Mouse (Mus musculus): ENCODE data around the gene Pou1f1. TPM values are rescaled to one million over a fixed set of nuclear protein-coding genes. Genes with fewer than 3 reads are reported as not detected.

Gene Pou1f1
- polyA plus RNA-seq (2015; fragmentation: Nextera tagmentation; extraction: Ambion mirVana), result 0.09 TPM in 1 of 2 replicates, not detected in the other

DNA sequence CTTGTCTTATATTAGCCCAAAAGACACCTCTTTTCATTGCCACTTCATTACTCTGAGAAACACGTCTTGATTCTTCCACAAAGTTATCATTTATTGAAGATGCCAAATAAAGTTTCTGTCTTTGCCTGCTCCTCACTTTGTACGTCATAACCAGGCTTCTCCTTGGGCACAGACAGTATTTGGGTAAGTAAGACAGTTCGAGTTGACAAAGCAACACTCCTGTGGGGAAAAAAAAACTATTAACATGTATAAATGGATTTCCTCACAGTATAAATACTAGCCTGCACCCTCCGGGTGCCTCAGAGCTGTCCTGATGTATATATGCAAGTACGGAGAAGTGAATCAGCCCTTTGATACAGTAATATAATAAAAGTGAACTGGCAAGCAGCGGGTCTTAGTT, at the start of gene Pou1f1:
Pou1f1 (plus strand) TSS at position 301 of the 400 bp plus-strand sequence.
- Histone ChIP-seq H3K27ac (no peak within 1 kb of the TSS), H3K27me3 (no peaks in the 10 kb centered on the region), H3K36me3 (no peaks in the 10 kb centered on the region), H3K4me2 (no peak within 1 kb of the TSS), H3K4me3 (no peak within 1 kb of the TSS), H3K4me1 (replicated peaks) (no peaks in the 10 kb centered on the region), H3K9me3 (no peaks in the 10 kb centered on the region), H3K9ac (no peak within 1 kb of the TSS)
- no peak for ATAC-seq (ENCODE audit: low FRiP score)
- 82% methylated on average over 6 of the region's 6 CpGs for whole genome bisulfite sequencing

DNA sequence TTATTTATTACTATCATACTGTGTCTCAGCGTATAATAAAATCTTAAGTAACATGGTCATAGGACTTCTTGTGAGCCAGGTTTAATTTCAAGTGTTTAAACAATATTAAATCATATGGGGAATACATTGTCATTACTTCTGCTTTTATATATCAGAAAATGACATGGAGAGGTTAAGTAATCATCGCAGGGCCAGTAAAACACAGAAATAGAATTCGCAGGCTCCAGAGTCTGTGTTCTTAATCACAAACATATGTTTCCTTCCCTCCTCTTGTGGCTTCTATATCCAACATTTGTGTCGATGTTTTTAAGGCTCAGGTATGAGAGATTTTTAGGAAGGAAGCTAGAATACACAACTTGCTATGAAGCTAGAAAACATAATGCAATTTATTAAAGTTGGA, 49.7 kb upstream of the Pou1f1 start:
- WGBS, result 83% methylated on average over 4 of the region's 4 CpGs
- Histone ChIP-seq H3K9ac (no peak overlapping the region), H3K4me3 (no peak overlapping the region), H3K9me3 (no peaks in the 10 kb centered on the region), H3K4me1 (replicated peaks) (no peaks in the 10 kb centered on the region), H3K36me3 (no peaks in the 10 kb centered on the region), H3K27ac (no peak overlapping the region), H3K4me2 (no peak overlapping the region), H3K27me3 (no peaks in the 10 kb centered on the region)
- ATAC-seq (ENCODE audit: low FRiP score), result no peak

GRCm38 (mm10) chr16:65472472-65473001, 47.8 kb upstream of the Pou1f1 start:
- H3K9me3 ChIP-seq, result no peaks in the 10 kb centered on the region
- H3K27ac ChIP-seq, result no peak overlapping the region
- H3K9ac ChIP-seq, result no peak overlapping the region
- no peak overlapping the region for H3K4me2 ChIP-seq
- no peaks in the 10 kb centered on the region for H3K36me3 ChIP-seq
- H3K4me1 ChIP-seq (replicated peaks), result no peaks in the 10 kb centered on the region
- 0 out of 2 replicates have a peak, but pooled peaks have one; percentile 21 for ATAC-seq (ENCODE audit: low FRiP score)
- H3K27me3 ChIP-seq, result no peaks in the 10 kb centered on the region
- WGBS, result 27% methylated on average over 5 of the region's 5 CpGs
- H3K4me3 ChIP-seq, result no peak overlapping the region

DNA sequence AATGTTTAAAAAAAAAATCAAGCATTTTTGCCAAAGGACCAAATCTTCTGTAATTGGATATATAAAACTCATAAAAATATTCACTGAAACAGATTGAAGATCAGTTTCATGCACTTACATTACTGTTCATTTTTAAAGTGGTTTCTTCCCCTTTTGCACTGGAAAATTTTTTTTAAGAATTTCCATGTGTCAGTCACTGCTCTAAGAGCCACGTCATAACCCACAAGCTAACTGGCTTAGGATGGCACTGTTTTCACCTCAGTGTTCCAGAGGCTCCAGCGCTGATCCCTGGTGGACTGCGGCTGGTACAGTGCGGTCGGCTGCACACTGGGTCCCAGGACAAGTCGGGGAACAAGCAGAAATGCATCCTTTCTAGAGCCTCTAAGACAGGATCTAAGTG, 34.6 kb upstream of the Pou1f1 start:
- Histone ChIP-seq H3K4me2 (no peak overlapping the region), H3K27me3 (no peaks in the 10 kb centered on the region), H3K4me3 (no peak overlapping the region), H3K4me1 (replicated peaks) (no peaks in the 10 kb centered on the region), H3K27ac (no peak overlapping the region), H3K9ac (no peak overlapping the region), H3K9me3 (no peaks in the 10 kb centered on the region), H3K36me3 (no peaks in the 10 kb centered on the region)
- WGBS, result 90% methylated on average over 6 of the region's 6 CpGs
- ATAC-seq (ENCODE audit: low FRiP score), result no peak

DNA sequence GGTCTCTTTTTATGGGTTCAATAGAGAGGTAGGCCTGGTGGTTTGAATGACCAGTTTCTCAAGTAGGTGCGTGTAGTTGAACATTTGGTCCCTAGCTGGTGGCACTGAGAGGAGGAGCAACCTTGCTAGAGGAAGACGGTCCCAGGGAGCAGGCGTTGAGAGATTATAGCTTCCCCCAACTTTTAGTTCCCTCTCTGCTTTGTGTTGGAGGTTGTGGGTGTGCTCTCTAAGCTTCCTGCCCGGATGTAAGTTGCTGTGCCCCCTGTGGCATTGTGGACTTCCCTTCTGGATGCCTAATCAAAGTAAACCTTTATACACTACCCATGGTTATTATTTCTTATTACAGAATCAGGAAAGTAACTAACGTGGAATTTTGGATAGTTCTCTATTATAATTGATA, 24.3 kb upstream of the Pou1f1 start:
- Histone ChIP-seq H3K4me1 (replicated peaks) (no peaks in the 10 kb centered on the region), H3K4me3 (no peak overlapping the region), H3K27me3 (no peaks in the 10 kb centered on the region), H3K4me2 (no peak overlapping the region), H3K36me3 (no peaks in the 10 kb centered on the region), H3K27ac (no peak overlapping the region), H3K9ac (no peak overlapping the region), H3K9me3 (no peaks in the 10 kb centered on the region)
- 88% methylated on average over 5 of the region's 5 CpGs for WGBS
- ATAC-seq (ENCODE audit: low FRiP score), result no peak

DNA sequence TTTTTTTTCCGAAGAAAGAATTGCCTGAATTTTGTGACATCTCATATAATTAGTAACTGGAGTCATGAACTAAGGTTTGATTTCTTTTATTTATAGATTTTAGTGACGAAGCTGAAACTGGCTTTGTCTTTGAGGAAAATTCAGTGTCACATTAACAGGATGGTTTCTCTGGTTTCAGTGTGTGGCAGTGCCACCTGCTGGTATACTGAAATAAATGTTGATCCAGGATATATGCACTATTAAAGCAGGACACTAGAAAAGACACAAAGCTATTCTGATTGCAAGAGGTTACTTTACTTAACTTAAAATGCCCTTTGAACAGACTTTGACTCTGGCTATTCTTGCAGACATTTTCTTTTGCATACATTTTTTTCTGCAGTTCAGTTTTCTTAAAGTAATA, 23.3 kb upstream of the Pou1f1 start:
- 45% methylated on average over 2 of the region's 2 CpGs for WGBS
- Histone ChIP-seq H3K9me3 (no peaks in the 10 kb centered on the region), H3K9ac (no peak overlapping the region), H3K4me3 (no peak overlapping the region), H3K27ac (no peak overlapping the region), H3K4me2 (no peak overlapping the region), H3K36me3 (no peaks in the 10 kb centered on the region), H3K27me3 (no peaks in the 10 kb centered on the region), H3K4me1 (replicated peaks) (no peaks in the 10 kb centered on the region)
- no peak for ATAC-seq (ENCODE audit: low FRiP score)

DNA sequence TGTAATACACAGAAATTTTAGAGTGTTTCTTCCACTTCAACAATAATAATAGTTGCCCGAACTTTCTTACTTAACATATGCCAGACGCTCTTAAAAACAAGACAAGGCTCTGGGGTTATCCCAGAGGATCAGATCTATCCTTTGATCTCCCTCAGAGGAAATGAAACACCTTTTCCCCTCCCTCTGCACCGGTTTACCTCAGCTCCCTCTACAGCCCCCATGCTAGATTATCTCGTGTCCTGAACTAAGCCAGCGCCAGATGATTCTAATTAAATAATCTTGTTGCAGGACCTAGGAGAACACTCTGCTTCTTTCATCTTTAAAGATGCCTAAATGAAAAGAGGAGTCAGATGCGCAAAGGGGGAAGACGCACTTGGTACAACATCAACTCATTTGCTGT, 6.1 kb upstream of the Pou1f1 start:
- no peak overlapping the region for H3K9ac ChIP-seq
- ATAC-seq (ENCODE audit: low FRiP score), result no peak
- H3K4me3 ChIP-seq, result no peak overlapping the region
- no peak overlapping the region for H3K4me2 ChIP-seq
- H3K36me3 ChIP-seq, result no peaks in the 10 kb centered on the region
- no peak overlapping the region for H3K27ac ChIP-seq
- H3K27me3 ChIP-seq, result no peaks in the 10 kb centered on the region
- no peaks in the 10 kb centered on the region for H3K4me1 ChIP-seq (replicated peaks)
- WGBS, result 78% methylated on average over 7 of the region's 7 CpGs
- H3K9me3 ChIP-seq, result no peaks in the 10 kb centered on the region

- Histone ChIP-seq H3K27me3 (no peaks in the 10 kb centered on the region), H3K4me3 (no peak overlapping the region), H3K36me3 (no peaks in the 10 kb centered on the region), H3K27ac (no peak overlapping the region), H3K4me1 (replicated peaks) (no peaks in the 10 kb centered on the region), H3K4me2 (no peak overlapping the region), H3K9me3 (no peaks in the 10 kb centered on the region), H3K9ac (no peak overlapping the region)
- ATAC-seq (ENCODE audit: low FRiP score), result no peak
- WGBS, result 80% methylated on average over 2 of the region's 2 CpGs
These were observed 5.7 kb downstream of the Pou1f1 start for GRCm38 (mm10) chr16:65526004-65526403.

- Histone ChIP-seq H3K4me3 (no peak overlapping the region), H3K27ac (no peak overlapping the region), H3K9me3 (no peaks in the 10 kb centered on the region), H3K27me3 (no peaks in the 10 kb centered on the region), H3K36me3 (no peaks in the 10 kb centered on the region), H3K4me2 (no peak overlapping the region), H3K9ac (no peak overlapping the region), H3K4me1 (replicated peaks) (no peaks in the 10 kb centered on the region)
- WGBS, result 92% methylated on average over 5 of the region's 5 CpGs
- ATAC-seq (ENCODE audit: low FRiP score), result no peak
These were observed 6.4 kb downstream of the Pou1f1 start for GRCm38 (mm10) chr16:65526695-65527094.

GRCm38 (mm10) chr16:65529589-65529988, 9.3 kb downstream of the Pou1f1 start:
- WGBS, result 9% methylated on average over 5 of the region's 5 CpGs
- H3K4me3 ChIP-seq, result no peak overlapping the region
- H3K9ac ChIP-seq, result no peak overlapping the region
- no peaks in the 10 kb centered on the region for H3K36me3 ChIP-seq
- H3K4me1 ChIP-seq (replicated peaks), result no peaks in the 10 kb centered on the region
- ATAC-seq (ENCODE audit: low FRiP score), result no peak
- no peak overlapping the region for H3K27ac ChIP-seq
- no peaks in the 10 kb centered on the region for H3K27me3 ChIP-seq
- H3K9me3 ChIP-seq, result no peaks in the 10 kb centered on the region
- no peak overlapping the region for H3K4me2 ChIP-seq

GRCm38 (mm10) chr16:65531663-65532062, 11.4 kb downstream of the Pou1f1 start:
- Histone ChIP-seq H3K4me3 (no peak overlapping the region), H3K9me3 (no peaks in the 10 kb centered on the region), H3K27ac (no peak overlapping the region), H3K36me3 (no peaks in the 10 kb centered on the region), H3K4me2 (no peak overlapping the region), H3K9ac (no peak overlapping the region), H3K27me3 (no peaks in the 10 kb centered on the region), H3K4me1 (replicated peaks) (no peaks in the 10 kb centered on the region)
- WGBS, result 77% methylated on average over 8 of the region's 8 CpGs
- no peak for ATAC-seq (ENCODE audit: low FRiP score)

GRCm38 (mm10) chr16:65533315-65533999, 13.1 kb downstream of the Pou1f1 start:
- H3K4me2 ChIP-seq, result no peak overlapping the region
- no peak overlapping the region for H3K27ac ChIP-seq
- H3K9ac ChIP-seq, result no peak overlapping the region
- 32% methylated on average over 12 of the region's 12 CpGs for WGBS
- no peaks in the 10 kb centered on the region for H3K36me3 ChIP-seq
- ATAC-seq (ENCODE audit: low FRiP score), result no peak
- no peaks in the 10 kb centered on the region for H3K9me3 ChIP-seq
- no peak overlapping the region for H3K4me3 ChIP-seq
- no peaks in the 10 kb centered on the region for H3K27me3 ChIP-seq
- no peaks in the 10 kb centered on the region for H3K4me1 ChIP-seq (replicated peaks)

DNA sequence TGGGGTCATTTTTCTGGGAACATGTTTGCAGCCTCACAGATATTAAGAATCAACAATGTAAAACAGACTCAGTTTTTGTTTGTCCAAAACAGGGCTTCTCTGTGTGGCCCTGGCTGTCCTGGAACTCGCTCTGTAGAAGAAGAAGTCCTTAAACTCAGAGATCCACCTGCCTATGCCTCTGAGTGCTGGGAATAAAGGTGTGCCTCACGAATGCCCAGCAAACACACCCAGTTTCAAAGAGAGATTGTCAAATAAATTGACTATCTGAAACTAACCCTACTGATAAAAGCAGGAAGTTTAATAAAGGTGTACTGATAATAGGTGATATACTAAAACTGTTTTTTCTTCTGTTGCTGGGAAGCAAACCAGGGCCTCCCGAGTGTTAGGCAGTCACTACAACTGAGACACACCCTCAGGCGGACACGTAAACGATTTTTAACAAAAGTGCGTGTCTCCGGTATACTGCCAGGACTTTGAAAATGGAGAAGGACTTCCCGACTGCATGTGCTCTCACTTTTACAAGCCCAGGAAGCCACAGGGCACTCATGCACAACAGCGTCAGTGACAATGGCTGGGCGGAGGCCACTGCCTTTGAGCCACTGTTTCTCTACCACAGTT, 23.5 kb downstream of the Pou1f1 start:
- WGBS, result 89% methylated on average over 11 of the region's 11 CpGs
- ATAC-seq (ENCODE audit: low FRiP score), result no peak
- peaks cover 27% of the 10 kb centered on the region for H3K36me3 ChIP-seq

More for the DNA sequence above, 23.5 kb downstream of the Pou1f1 start:
- no peak overlapping the region for H3K9ac ChIP-seq
- no peaks in the 10 kb centered on the region for H3K9me3 ChIP-seq
- no peaks in the 10 kb centered on the region for H3K4me1 ChIP-seq (replicated peaks)
- H3K27me3 ChIP-seq, result no peaks in the 10 kb centered on the region
- H3K4me2 ChIP-seq, result no peak overlapping the region
- no peak overlapping the region for H3K27ac ChIP-seq
- H3K4me3 ChIP-seq, result no peak overlapping the region

Data from hindbrain, embryonic 13.5 days (tissue).